Mouse (Mus musculus) small intestine, adult 2 months (tissue): Measurements from ENCODE around the gene Fam166a.

ENCODE experiments used
- CTCF ChIP-seq: fragments of 200-500 bp; IDR thresholded peaks from 2 replicates; pipeline ENCODE4 v1.5.1; 2012; ENCODE audit warnings: low read depth, mild to moderate bottlenecking, control low read depth, inconsistent platforms, low read length, moderate library complexity, mixed read lengths; ENCODE audit not compliant: insufficient replicate concordance, insufficient read length; ENCODE audit errors: extremely low read depth
- POLR2A ChIP-seq: fragments of 200-500 bp; IDR thresholded peaks from 2 replicates; pipeline ENCODE4 v1.6.1; 2012; ENCODE audit warnings: low read depth, mild to moderate bottlenecking, control low read depth, inconsistent platforms, low read length, moderate library complexity

DNA sequence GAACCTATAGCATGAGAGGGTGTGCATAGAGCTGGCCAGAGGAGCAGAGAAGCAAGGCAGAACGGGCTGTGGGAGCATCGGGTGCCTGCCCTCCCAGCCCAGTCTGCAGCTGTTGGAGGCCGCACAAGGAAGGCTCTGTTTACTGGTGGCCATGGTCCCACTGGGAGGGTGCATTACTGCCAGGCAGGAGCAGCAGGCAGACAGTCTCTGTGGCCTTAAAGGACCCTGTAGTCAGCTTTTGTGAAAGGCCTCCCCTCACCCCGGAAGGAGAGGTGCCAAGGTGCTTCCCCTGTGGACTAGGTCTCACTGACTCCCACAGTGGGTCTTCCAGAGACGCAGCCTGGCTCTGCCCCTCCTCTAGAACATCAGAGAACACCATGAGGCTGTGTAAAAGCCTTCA is 8.3 kb downstream of the Fam166a start:
- no peak for TF ChIP-seq CTCF
- no peak for TF ChIP-seq POLR2A
